Mouse (Mus musculus) thymus, postnatal 0 days (tissue): ENCODE data around the gene Med25. TPM values are rescaled to one million over a fixed set of nuclear protein-coding genes. Genes with fewer than 3 reads are reported as not detected.

Source experiments
- DNase-seq: peaks from one replicate; pipeline ENCODE4 v3.0.0-alpha.2; 2015; ENCODE audit warnings: low spot score
- polyA plus RNA-seq: library from polyadenylated mRNA; unstranded; fragments of >200 nt; fragmentation: Nextera tagmentation; extraction: Ambion mirVana; gene quantifications from 2 replicates; pipeline ENCODE4 v1.2.1, GENCODE M21; 2015

Gene Med25
- polyA plus RNA-seq = 59.0 and 60.0 TPM in 2 replicates

GRCm38 (mm10) chr7:44892276-44892921 lies at the start of gene Med25:
Med25 (minus strand) TSS chr7:44892712.
- DNase-seq = peak; percentile 90

- DNase-seq = no peak
Observed at GRCm38 (mm10) chr7:44938680-44939079, 46.2 kb upstream of the Med25 start.

- DNase-seq = peak; percentile 100
Observed at GRCm38 (mm10) chr7:44929204-44930151, 37.0 kb upstream of the Med25 start, which contains the start of gene Ap2a1. Ap2a1 (minus strand) TSS chr7:44929496.

GRCm38 (mm10) chr7:44928570-44928969 lies 36.1 kb upstream of the Med25 start:
- DNase-seq = no peak

GRCm38 (mm10) chr7:44925468-44925867 lies 33.0 kb upstream of the Med25 start:
- DNase-seq = peak; percentile 53

GRCm38 (mm10) chr7:44922530-44922929 lies 30.0 kb upstream of the Med25 start:
- DNase-seq = no peak

- DNase-seq = no peak
Observed at GRCm38 (mm10) chr7:44919127-44919526, 26.6 kb upstream of the Med25 start.

GRCm38 (mm10) chr7:44918219-44918618 lies 25.7 kb upstream of the Med25 start:
- no peak for DNase-seq

- no peak for DNase-seq
Observed at GRCm38 (mm10) chr7:44916881-44917280, 24.4 kb upstream of the Med25 start.

GRCm38 (mm10) chr7:44916191-44916590 lies 23.7 kb upstream of the Med25 start:
- DNase-seq = no peak

- DNase-seq = no peak
Observed at GRCm38 (mm10) chr7:44915314-44915713, 22.8 kb upstream of the Med25 start.

GRCm38 (mm10) chr7:44914396-44914795 lies 21.9 kb upstream of the Med25 start:
- DNase-seq = no peak

- DNase-seq = no peak
Observed at GRCm38 (mm10) chr7:44908706-44909476, 16.4 kb upstream of the Med25 start.

- DNase-seq = no peak
Observed at GRCm38 (mm10) chr7:44905430-44905829, 12.9 kb upstream of the Med25 start.

- DNase-seq = peak; percentile 84
Observed at GRCm38 (mm10) chr7:44901230-44901722, 8.8 kb upstream of the Med25 start.

- no peak for DNase-seq
Observed at GRCm38 (mm10) chr7:44900632-44901031, 8.1 kb upstream of the Med25 start.

- DNase-seq = no peak
Observed at GRCm38 (mm10) chr7:44898607-44899006, 6.1 kb upstream of the Med25 start.

- no peak for DNase-seq
Observed at GRCm38 (mm10) chr7:44896499-44896898, 4.0 kb upstream of the Med25 start.

- DNase-seq = peak; percentile 92
Observed at GRCm38 (mm10) chr7:44895593-44896434, 3.3 kb upstream of the Med25 start, which contains the start of gene Fuz. Fuz (plus strand) TSS chr7:44896079.

GRCm38 (mm10) chr7:44895206-44895592 lies 2.7 kb upstream of the Med25 start:
- no peak for DNase-seq
